Mouse (Mus musculus): ENCODE measurements around the gene Ppp1r14b.

DNA sequence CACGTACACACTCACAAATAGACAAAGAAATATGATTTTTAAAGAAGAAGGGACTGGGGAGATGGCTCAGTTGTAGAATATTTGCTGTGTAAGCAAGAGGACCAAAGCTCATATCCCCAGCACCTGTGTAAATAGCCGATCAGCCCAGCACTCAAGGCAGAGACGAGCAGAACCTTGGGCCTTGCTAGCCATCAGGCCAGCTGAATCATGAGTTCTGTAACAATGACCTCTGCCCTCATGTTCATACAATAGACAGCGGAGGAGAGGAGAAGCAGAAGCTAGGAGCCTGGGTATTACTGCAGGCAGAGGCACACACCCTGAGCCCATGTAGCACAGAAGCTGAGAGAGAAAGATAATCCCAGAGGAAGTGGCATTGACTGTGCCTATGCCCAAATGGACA is 37.7 kb downstream of the Ppp1r14b start:
- TF ChIP-seq CTCF (IDR thresholded peaks at IDR 0.05; ENCODE audit: low read depth) (no peak), EP300 (IDR thresholded peaks at IDR 0.05; ENCODE audit: low read depth) (no peak)

Data from heart, postnatal 0 days (tissue).